Mouse (Mus musculus): ENCODE measurements around the gene Sparc. TPM values are rescaled to one million over a fixed set of nuclear protein-coding genes. Genes with fewer than 3 reads are reported as not detected.

The Sparc gene
- polyA plus RNA-seq (2014; fragmentation: Illumina TruSeq; extraction: RNeasy Lipid Tissue Mini Kit (QIAGEN cat#74804); ENCODE audit: low read depth, low replicate concordance): 36.6 TPM

DNA sequence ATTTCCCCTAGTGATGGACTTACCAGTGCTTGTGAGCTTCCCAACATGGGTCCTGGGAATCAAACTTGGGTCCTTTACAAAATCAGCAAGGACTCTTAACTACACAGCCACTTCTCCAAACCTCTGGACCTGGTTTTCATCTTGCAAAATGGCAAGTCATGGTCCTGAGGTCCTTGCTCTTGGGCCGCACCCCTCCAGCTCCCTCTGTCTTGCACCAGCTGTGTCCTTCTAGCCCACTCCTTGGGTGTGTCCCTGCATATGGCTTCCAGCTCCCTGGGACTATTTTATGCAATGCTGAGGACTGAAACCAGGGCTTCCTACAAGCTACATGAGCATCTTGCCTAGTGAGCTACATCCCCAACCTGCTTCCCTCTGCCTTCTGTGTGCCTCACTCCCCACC is at the start of gene Sparc:
TSS of gene Sparc (minus strand) at position 206 of the 400 bp plus-strand sequence.

GRCm38 (mm10) chr11:55469048-55469843 is 46.3 kb upstream of the Sparc start, which contains the start of gene G3bp1:
G3bp1 (plus strand) TSS chr11:55469685.

DNA sequence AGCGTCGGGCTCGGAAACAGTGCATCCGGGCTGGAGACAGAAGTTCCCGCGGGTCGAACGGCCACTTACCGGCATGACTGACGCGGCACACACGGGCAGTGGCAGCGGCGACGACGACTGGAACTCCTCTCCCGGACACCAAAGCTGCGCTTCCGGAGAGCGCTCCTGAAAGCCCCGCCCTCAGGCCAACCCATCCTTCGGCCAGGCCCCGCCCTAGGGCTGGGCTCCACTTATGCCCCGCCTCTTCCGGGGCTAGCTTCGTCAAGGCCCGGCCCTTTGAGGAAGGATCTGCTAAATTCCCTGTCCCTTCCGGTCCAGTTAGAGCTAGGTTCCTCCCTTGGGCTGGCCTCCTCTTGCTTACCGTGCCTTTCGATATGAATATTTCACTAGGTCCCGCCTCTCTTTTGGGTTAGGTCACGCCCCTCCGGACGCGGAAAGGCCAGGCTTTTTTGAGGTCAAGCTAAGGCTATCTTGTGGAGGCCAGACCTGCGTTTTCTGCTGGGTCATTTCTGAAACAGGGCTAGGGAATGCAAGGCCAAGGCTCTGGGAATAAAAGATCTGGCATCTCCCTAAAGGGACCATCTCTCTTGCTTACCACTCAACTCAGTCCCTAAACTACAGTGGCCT is 38.1 kb upstream of the Sparc start, which contains the start of gene Atox1:
TSS of gene Atox1 (minus strand) at position 221 of the 627 bp plus-strand sequence.

Other genes starting within 250 kb of the Sparc start
- gene Slc36a2, start 238.1 kb downstream of the Sparc start, polyA plus RNA-seq (2014; fragmentation: Illumina TruSeq; extraction: RNeasy Lipid Tissue Mini Kit (QIAGEN cat#74804); ENCODE audit: low read depth, low replicate concordance): not detected
- gene Slc36a1, start 218.8 kb downstream of the Sparc start, polyA plus RNA-seq (2014; fragmentation: Illumina TruSeq; extraction: RNeasy Lipid Tissue Mini Kit (QIAGEN cat#74804); ENCODE audit: low read depth, low replicate concordance): 5.5 TPM
- gene Fat2, start 86.6 kb downstream of the Sparc start, polyA plus RNA-seq (2014; fragmentation: Illumina TruSeq; extraction: RNeasy Lipid Tissue Mini Kit (QIAGEN cat#74804); ENCODE audit: low read depth, low replicate concordance): not detected
- gene Atox1, start 38.1 kb upstream of the Sparc start, polyA plus RNA-seq (2014; fragmentation: Illumina TruSeq; extraction: RNeasy Lipid Tissue Mini Kit (QIAGEN cat#74804); ENCODE audit: low read depth, low replicate concordance): 8.6 TPM
- 12.9 TPM for gene G3bp1, start 46.5 kb upstream of the Sparc start, polyA plus RNA-seq (2014; fragmentation: Illumina TruSeq; extraction: RNeasy Lipid Tissue Mini Kit (QIAGEN cat#74804); ENCODE audit: low read depth, low replicate concordance)
- not detected for gene Glra1, start 185.0 kb upstream of the Sparc start, polyA plus RNA-seq (2014; fragmentation: Illumina TruSeq; extraction: RNeasy Lipid Tissue Mini Kit (QIAGEN cat#74804); ENCODE audit: low read depth, low replicate concordance)

Data from liver, adult 10 weeks (tissue).